Mouse (Mus musculus) limb, embryonic 15.5 days (tissue): ENCODE data around the gene Gm11985. TPM values are rescaled to one million over a fixed set of nuclear protein-coding genes. Genes with fewer than 3 reads are reported as not detected.
"Not testable (repeated sequence)": the region's sequence is repeated elsewhere in the genome, so short reads cannot be mapped to it uniquely, and the experiment has no call there.

ENCODE experiments used
- ATAC-seq: fragments of 200-750 bp; cut with Nextera tagmentation; 2 replicates; pipeline ENCODE4 v1.8.0; 2017; ENCODE audit warnings: low read depth, moderate TSS enrichment; ENCODE audit not compliant: insufficient number of reproducible peaks, low FRiP score, low TSS enrichment
- H3K27ac ChIP-seq: fragments of 300-500 bp; sonication (generic); 2 replicates; pipeline ENCODE4 v1.5.1; 2015; ENCODE audit warnings: moderate library complexity, mild to moderate bottlenecking, inconsistent platforms
- H3K27me3 ChIP-seq: fragments of 300-500 bp; sonication (generic); 2 replicates; pipeline ENCODE4 v1.6.1; 2015; ENCODE audit warnings: inconsistent platforms
- H3K36me3 ChIP-seq: fragments of 300-500 bp; sonication (generic); 2 replicates; pipeline ENCODE4 v1.6.1; 2015; ENCODE audit warnings: inconsistent platforms
- H3K4me1 ChIP-seq: fragments of 300-500 bp; sonication (generic); 2 replicates; pipeline ENCODE4 v1.6.1; 2015; ENCODE audit warnings: inconsistent platforms
- H3K4me2 ChIP-seq: fragments of 300-500 bp; sonication (generic); 2 replicates; pipeline ENCODE4 v1.6.1; 2015; ENCODE audit warnings: mild to moderate bottlenecking, inconsistent platforms
- H3K4me3 ChIP-seq: fragments of 300-500 bp; sonication (generic); 2 replicates; pipeline ENCODE4 v1.5.1; 2015; ENCODE audit warnings: mild to moderate bottlenecking, inconsistent platforms
- H3K9ac ChIP-seq: fragments of 300-500 bp; sonication (generic); 2 replicates; pipeline ENCODE4 v1.6.1; 2015; ENCODE audit warnings: inconsistent platforms
- H3K9me3 ChIP-seq: fragments of 300-500 bp; sonication (generic); 2 replicates; pipeline ENCODE4 v1.6.1; 2016; ENCODE audit warnings: inconsistent platforms
- WGBS: fragments of 180-500 bp; shearing (Covaris S2); methylation state at CpG from one replicate; pipeline ENCODE4 v1.1.7; 2015; 5-methylcytosine and 5-hydroxymethylcytosine counted together
- polyA plus RNA-seq: library from polyadenylated mRNA; unstranded; fragments of >200 nt; fragmentation: Nextera tagmentation; extraction: Ambion mirVana; gene quantifications from 2 replicates; pipeline ENCODE4 v1.2.1, GENCODE M21; 2015

Gene Gm11985
- not detected in 2 replicates for polyA plus RNA-seq

GRCm38 (mm10) chr11:7188469-7188868 lies at the start of gene Gm11985:
Gm11985 (minus strand) TSS chr11:7188569.
- H3K4me3 ChIP-seq: no peak within 1 kb of the TSS
- no peak within 1 kb of the TSS for H3K27ac ChIP-seq
- whole genome bisulfite sequencing: 82% methylated on average over 13 of the region's 13 CpGs
- H3K4me2 ChIP-seq: no peak within 1 kb of the TSS
- H3K9ac ChIP-seq: no peak within 1 kb of the TSS
- no peaks in the 10 kb centered on the region for H3K27me3 ChIP-seq
- H3K4me1 ChIP-seq: no peaks in the 10 kb centered on the region
- H3K36me3 ChIP-seq: no peaks in the 10 kb centered on the region
- no peaks in the 10 kb centered on the region for H3K9me3 ChIP-seq
- no peak for ATAC-seq

DNA sequence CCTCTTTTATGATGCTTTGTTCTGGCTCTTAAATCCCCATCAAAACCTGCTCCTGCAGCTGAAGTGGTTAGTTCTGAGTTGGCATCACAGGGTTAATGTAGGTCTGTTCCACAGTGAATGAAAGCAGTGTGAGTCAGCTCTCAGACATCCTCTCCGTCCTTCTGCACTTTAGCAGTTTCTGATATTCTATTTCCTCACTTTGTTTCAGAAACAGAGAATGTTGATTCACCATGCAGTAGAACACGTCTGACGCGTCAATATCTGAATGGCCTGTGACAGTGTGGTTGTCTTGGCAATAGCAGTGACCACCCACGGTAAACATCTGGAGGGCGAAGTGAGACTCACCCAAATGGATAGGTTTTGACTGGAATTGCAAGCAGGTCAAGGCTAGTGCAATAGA lies 49.3 kb upstream of the Gm11985 start:
- Histone ChIP-seq H3K9ac (no peak overlapping the region), H3K36me3 (no peaks in the 10 kb centered on the region), H3K27me3 (no peaks in the 10 kb centered on the region), H3K4me2 (no peak overlapping the region), H3K27ac (no peak overlapping the region), H3K4me1 (no peaks in the 10 kb centered on the region), H3K4me3 (no peak overlapping the region), H3K9me3 (no peaks in the 10 kb centered on the region)
- ATAC-seq: no peak
- WGBS: 66% methylated on average over 6 of the region's 6 CpGs

GRCm38 (mm10) chr11:7236751-7237150 lies 48.4 kb upstream of the Gm11985 start:
- Histone ChIP-seq H3K36me3 (no peaks in the 10 kb centered on the region), H3K4me3 (no peak overlapping the region), H3K4me1 (no peaks in the 10 kb centered on the region), H3K9me3 (no peaks in the 10 kb centered on the region), H3K27me3 (no peaks in the 10 kb centered on the region), H3K9ac (no peak overlapping the region), H3K27ac (no peak overlapping the region), H3K4me2 (no peak overlapping the region)
- WGBS: 82% methylated on average over 2 of the region's 2 CpGs
- ATAC-seq: no peak

- ATAC-seq: no peak
- Histone ChIP-seq H3K36me3 (no peaks in the 10 kb centered on the region), H3K9ac (no peak overlapping the region), H3K4me1 (no peaks in the 10 kb centered on the region), H3K4me2 (no peak overlapping the region), H3K4me3 (no peak overlapping the region), H3K27ac (no peak overlapping the region), H3K9me3 (no peaks in the 10 kb centered on the region), H3K27me3 (no peaks in the 10 kb centered on the region)
- WGBS: 73% methylated on average over 3 of the region's 3 CpGs
These were observed 46.7 kb upstream of the Gm11985 start for GRCm38 (mm10) chr11:7234981-7235609.

DNA sequence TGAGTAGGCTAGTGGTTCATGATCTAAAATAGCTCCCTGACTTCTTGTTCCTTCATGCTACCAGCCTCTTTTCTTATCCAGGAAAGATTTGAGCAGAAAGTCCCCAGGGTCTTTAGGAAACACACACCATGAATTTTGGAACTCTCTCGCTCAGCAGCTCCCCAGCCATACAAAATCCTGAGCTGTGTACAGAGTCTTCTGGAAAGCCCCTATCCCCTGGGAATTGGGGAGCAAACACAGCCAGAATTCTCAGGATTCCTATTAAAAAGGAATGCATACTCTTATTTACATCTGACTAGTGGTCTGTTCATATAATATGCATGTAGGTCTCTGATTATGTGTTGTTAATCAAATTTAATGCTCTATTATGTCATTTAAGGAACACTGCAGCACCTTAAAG lies 46.1 kb upstream of the Gm11985 start:
- H3K4me2 ChIP-seq: no peak overlapping the region
- H3K27ac ChIP-seq: no peak overlapping the region
- no peaks in the 10 kb centered on the region for H3K4me1 ChIP-seq
- WGBS: 49% methylated on average over 1 of the region's 1 CpGs
- no peak overlapping the region for H3K4me3 ChIP-seq
- no peaks in the 10 kb centered on the region for H3K9me3 ChIP-seq
- ATAC-seq: no peak
- H3K27me3 ChIP-seq: no peaks in the 10 kb centered on the region
- H3K36me3 ChIP-seq: no peaks in the 10 kb centered on the region
- no peak overlapping the region for H3K9ac ChIP-seq

- no peaks in the 10 kb centered on the region for H3K4me1 ChIP-seq
- no peaks in the 10 kb centered on the region for H3K9me3 ChIP-seq
- no peak overlapping the region for H3K4me3 ChIP-seq
- no peak for ATAC-seq
- no peaks in the 10 kb centered on the region for H3K27me3 ChIP-seq
- H3K27ac ChIP-seq: no peak overlapping the region
- no peak overlapping the region for H3K9ac ChIP-seq
- no peak overlapping the region for H3K4me2 ChIP-seq
- WGBS: 85% methylated on average over 2 of the region's 2 CpGs
- no peaks in the 10 kb centered on the region for H3K36me3 ChIP-seq
These were observed 45.0 kb upstream of the Gm11985 start for GRCm38 (mm10) chr11:7233333-7233732.

- Histone ChIP-seq H3K9me3 (no peaks in the 10 kb centered on the region), H3K4me1 (peaks cover 5% of the 10 kb centered on the region), H3K36me3 (no peaks in the 10 kb centered on the region), H3K9ac (no peak overlapping the region), H3K4me3 (no peak overlapping the region), H3K27ac (no peak overlapping the region), H3K27me3 (no peaks in the 10 kb centered on the region), H3K4me2 (no peak overlapping the region)
- no peak for ATAC-seq
- 96% methylated on average over 4 of the region's 4 CpGs for WGBS
These were observed 43.6 kb upstream of the Gm11985 start for GRCm38 (mm10) chr11:7231958-7232357.

GRCm38 (mm10) chr11:7230000-7230399 lies 41.6 kb upstream of the Gm11985 start:
- no peak overlapping the region for H3K4me2 ChIP-seq
- no peaks in the 10 kb centered on the region for H3K9me3 ChIP-seq
- no peaks in the 10 kb centered on the region for H3K27me3 ChIP-seq
- H3K4me3 ChIP-seq: no peak overlapping the region
- H3K36me3 ChIP-seq: no peaks in the 10 kb centered on the region
- H3K9ac ChIP-seq: no peak overlapping the region
- WGBS: 84% methylated on average over 4 of the region's 4 CpGs
- H3K4me1 ChIP-seq: peaks cover 15% of the 10 kb centered on the region
- H3K27ac ChIP-seq: no peak overlapping the region
- ATAC-seq: no peak

DNA sequence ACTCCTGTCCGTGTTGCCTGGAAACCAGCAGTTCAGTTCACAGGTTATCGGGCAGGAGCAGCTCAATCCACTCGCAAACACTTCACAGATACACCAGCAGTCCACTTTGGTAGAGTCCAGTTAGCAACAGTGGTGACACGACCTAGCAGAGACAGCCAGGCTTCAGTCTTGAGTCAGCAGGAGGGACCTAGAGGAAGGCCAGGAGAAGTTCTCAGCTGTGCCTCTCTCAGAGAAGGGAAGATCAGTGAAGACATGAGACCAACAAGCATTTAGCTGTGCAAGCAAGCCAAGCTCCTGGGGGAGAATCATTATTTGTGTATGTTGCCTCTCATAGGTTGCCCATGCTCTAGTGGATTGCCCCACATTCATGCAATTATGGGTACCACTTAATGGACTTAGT lies 39.7 kb upstream of the Gm11985 start:
- H3K4me3 ChIP-seq: no peak overlapping the region
- no peak overlapping the region for H3K4me2 ChIP-seq
- H3K9ac ChIP-seq: no peak overlapping the region
- peaks cover 15% of the 10 kb centered on the region for H3K4me1 ChIP-seq
- WGBS: 78% methylated on average over 4 of the region's 4 CpGs
- H3K27me3 ChIP-seq: no peaks in the 10 kb centered on the region
- ATAC-seq: no peak
- 0 out of 2 replicates have a peak overlapping the region, but pooled peaks have one; percentile 11 for H3K27ac ChIP-seq
- no peaks in the 10 kb centered on the region for H3K9me3 ChIP-seq
- H3K36me3 ChIP-seq: no peaks in the 10 kb centered on the region

- no peaks in the 10 kb centered on the region for H3K9me3 ChIP-seq
- peak; percentile 30; the same call in 1 of the 2 replicates for ATAC-seq
- H3K27ac ChIP-seq: 0 out of 2 replicates have a peak overlapping the region, but pooled peaks have one; percentile 54
- H3K36me3 ChIP-seq: no peaks in the 10 kb centered on the region
- no peak overlapping the region for H3K4me3 ChIP-seq
- peaks cover 15% of the 10 kb centered on the region for H3K4me1 ChIP-seq
- H3K9ac ChIP-seq: no peak overlapping the region
- no peaks in the 10 kb centered on the region for H3K27me3 ChIP-seq
- 66% methylated on average over 7 of the region's 7 CpGs for WGBS
- H3K4me2 ChIP-seq: no peak overlapping the region
These were observed 38.6 kb upstream of the Gm11985 start for GRCm38 (mm10) chr11:7226810-7227550.

GRCm38 (mm10) chr11:7226200-7226599 lies 37.8 kb upstream of the Gm11985 start:
- Histone ChIP-seq H3K27me3 (no peaks in the 10 kb centered on the region), H3K4me1 (peaks cover 15% of the 10 kb centered on the region), H3K4me3 (no peak overlapping the region), H3K27ac (0 out of 2 replicates have a peak overlapping the region, but pooled peaks have one; percentile 54), H3K9ac (no peak overlapping the region), H3K4me2 (no peak overlapping the region), H3K9me3 (no peaks in the 10 kb centered on the region), H3K36me3 (no peaks in the 10 kb centered on the region)
- 43% methylated on average over 2 of the region's 2 CpGs for WGBS
- ATAC-seq: no peak

DNA sequence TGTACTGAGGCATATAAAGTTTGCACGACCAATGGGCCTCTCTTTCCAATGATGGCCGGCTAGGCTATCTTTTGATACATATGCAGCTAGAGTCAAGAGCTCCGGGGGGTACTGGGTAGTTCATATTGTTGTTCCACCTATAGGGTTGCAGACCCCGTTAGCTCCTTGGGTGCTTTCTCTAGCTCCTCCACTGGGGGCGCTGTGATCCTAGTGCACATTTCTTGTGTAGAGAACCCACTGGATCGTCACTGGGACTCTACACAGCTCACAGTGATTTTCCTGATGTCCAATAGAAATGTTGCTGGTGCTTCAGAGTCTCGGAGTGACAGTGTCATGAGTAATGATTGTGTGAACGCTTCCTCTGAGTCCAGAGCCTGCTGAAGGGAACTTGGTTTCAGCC lies 33.5 kb upstream of the Gm11985 start:
- not testable (repeated sequence) for H3K4me1 ChIP-seq, H3K9me3 ChIP-seq, H3K4me2 ChIP-seq, ATAC-seq, H3K36me3 ChIP-seq, H3K4me3 ChIP-seq, H3K9ac ChIP-seq, H3K27me3 ChIP-seq, H3K27ac ChIP-seq
- WGBS: 75% methylated on average over 8 of the region's 8 CpGs
